ENCODE assay signal across 8 mouse cellular contexts in genomic region chr10:126900821-126901487, GRCm38 (mm10). TPM values are rescaled to one million over a fixed set of nuclear protein-coding genes. Genes with fewer than 3 reads are reported as not detected.
DNase-seq lines count a peak whose midpoint lies in the region; ATAC-seq and TF ChIP-seq lines count a peak whose summit lies in the region.

Gene Atp23 (minus strand): TSS chr10:126901355.

- H3K4me1 ChIP-seq in cortical plate, adult 2 months (ENCODE audit: control insufficient read depth, insufficient read depth, low read length) = peaks cover 2% of the 10 kb centered on the region; the same call in 1 of the 2 replicates

- H3K79me2 ChIP-seq in macrophage (ENCODE audit: inconsistent target) = no peaks in the 10 kb centered on the region

- WGBS in macrophage (ENCODE audit: missing documents) = 1% methylated on average over 53 of the region's 56 CpGs

- H3K36me3 ChIP-seq in macrophage (ENCODE audit: inconsistent target) = no peaks in the 10 kb centered on the region; the same call in 1 of the 2 replicates

- H3K27ac ChIP-seq in cortical plate, adult 2 months (ENCODE audit: insufficient read depth, low read length) = no peak within 1 kb of the TSS
- peak within 1 kb of the TSS; percentile 52; the same call in 1 of the 2 replicates for H3K27ac ChIP-seq in left cerebral cortex, adult 2 months
- H3K27ac ChIP-seq in macrophage = no peak within 1 kb of the TSS

- TF ChIP-seq CTCF in cortical plate, adult 2 months (IDR thresholded peaks at IDR 0.05; ENCODE audit: extremely low read depth, insufficient read depth, low read length) = no peak
- TF ChIP-seq CTCF in left cerebral cortex, adult 2 months (IDR thresholded peaks at IDR 0.05) = no peak

- H3K4me3 ChIP-seq in cortical plate, adult 2 months (ENCODE audit: insufficient read depth, low read length) = peak within 1 kb of the TSS; percentile 47
- H3K4me3 ChIP-seq in left cerebral cortex, adult 2 months = peak within 1 kb of the TSS; percentile 83
- H3K4me3 ChIP-seq in macrophage (ENCODE audit: inconsistent target) = peak within 1 kb of the TSS; percentile 38

- peak; percentile 81 to 85 for DNase-seq in gastrocnemius, adult 8-10 months (ENCODE audit: low spot score in 2 of 2)
- peak; percentile 35 for DNase-seq in hindlimb bud, embryonic 11.5 days (ENCODE audit: extremely low spot score, low read depth, low spot score)
- DNase-seq in left cerebral cortex, adult 2 months (ENCODE audit: extremely low spot score in 1 of 2, low spot score in 2 of 2) = peak; percentile 88 to 93
- DNase-seq in retina, postnatal 7 days (ENCODE audit: low read depth, low spot score) = peak; percentile 65
- DNase-seq in urinary bladder, adult 18-20 months (ENCODE audit: low spot score in 2 of 2) = peak; percentile 89 to 94

- TF ChIP-seq POLR2A in cortical plate, adult 2 months (IDR thresholded peaks at IDR 0.05; ENCODE audit: extremely low read depth, insufficient read depth, low read length) = peak; percentile 48; the same call in 1 of the 2 replicates

- intact Hi-C loops in left cerebral cortex, adult 2 months (cut with DNase I) = no loop called here

- ATAC-seq in activated CD4-positive, CD25-positive, alpha-beta regulatory T cell, adult 4 months = peak; percentile 86

RNA-seq across cellular contexts. Expression of gene Atp23, which starts in this region (rescaled TPM):
- 1 to 10 TPM; 5.9 to 6.9 TPM for polyA plus RNA-seq in activated CD4-positive, CD25-positive, alpha-beta regulatory T cell, adult 4 months (2017; shearing (Covaris generic))
- polyA plus RNA-seq in cortical plate, adult 2 months (2012; rRNA removed) = 10.3 and 10.4 TPM in 2 replicates
- 1 to 10 TPM; 1.4 to 2.5 (median 1.4) TPM for total RNA-seq in gastrocnemius, adult 8-10 months (2022)
- total RNA-seq in left cerebral cortex, adult 2 months (2021) = 10 to 100 TPM; 11.7 TPM
- total RNA-seq in macrophage (2018; cell fraction: chromatin; rRNA removed) = 10 to 100 TPM in 6 of 26 experiments, 1 to 10 TPM in 18, under 1 TPM in 2; 0.36 to 20.1 (median 3.7) TPM
- total RNA-seq in macrophage (2018; cell fraction: cytosol; rRNA removed) = 1 to 10 TPM; 1.2 to 9.4 (median 4.7) TPM
- total RNA-seq in macrophage (2018; cell fraction: nucleus; rRNA removed) = 10 to 100 TPM in 4 of 26 experiments, 1 to 10 TPM in 15, under 1 TPM in 7; 0.23 to 11.8 (median 2.6) TPM
- polyA plus RNA-seq in macrophage (2018) = 3.6 to 7.7 TPM (median 7.0 TPM) in 3 replicates

Comparison
In these comparisons a context has a peak if more than half of its experiments do, and no peak if none do; other contexts are left out.
1. DNase-seq: peak in every context shown above with its lines; median percentile 92 in urinary bladder, adult 18-20 months; 90 in left cerebral cortex, adult 2 months; 83 in gastrocnemius, adult 8-10 months; 65 in retina, postnatal 7 days; 35 in hindlimb bud, embryonic 11.5 days.